Mouse (Mus musculus): ENCODE data around the gene Ccdc84.
"Not testable (repeated sequence)": the region's sequence is repeated elsewhere in the genome, so short reads cannot be mapped to it uniquely, and the experiment has no call there.

The Ccdc84 gene

GRCm38 (mm10) chr9:44408693-44409092, 9.7 kb downstream of the Ccdc84 start:
- DNase-seq (ENCODE audit: extremely low read depth, low read depth): not testable (repeated sequence)

GRCm38 (mm10) chr9:44407752-44408097, 10.6 kb downstream of the Ccdc84 start:
- DNase-seq (ENCODE audit: extremely low read depth, low read depth): no peak

GRCm38 (mm10) chr9:44406906-44407751, 11.2 kb downstream of the Ccdc84 start, which contains the start of the genes Rps25 and Trappc4:
TSS of gene Rps25 (plus strand) at chr9:44407139.
TSS of gene Trappc4 (minus strand) at chr9:44407600.
- DNase-seq (ENCODE audit: extremely low read depth, low read depth): peak; percentile 81

- no peak for DNase-seq (ENCODE audit: extremely low read depth, low read depth)
These were observed 13.4 kb downstream of the Ccdc84 start for GRCm38 (mm10) chr9:44405011-44405410.

GRCm38 (mm10) chr9:44401081-44401480, 17.3 kb downstream of the Ccdc84 start:
- no peak for DNase-seq (ENCODE audit: extremely low read depth, low read depth)

- no peak for DNase-seq (ENCODE audit: extremely low read depth, low read depth)
These were observed 18.6 kb downstream of the Ccdc84 start for GRCm38 (mm10) chr9:44399795-44400114.

- DNase-seq (ENCODE audit: extremely low read depth, low read depth): no peak
These were observed 19.1 kb downstream of the Ccdc84 start for GRCm38 (mm10) chr9:44399114-44399794.

GRCm38 (mm10) chr9:44398551-44398950, 19.8 kb downstream of the Ccdc84 start:
- no peak for DNase-seq (ENCODE audit: extremely low read depth, low read depth)

GRCm38 (mm10) chr9:44398087-44398486, 20.3 kb downstream of the Ccdc84 start:
- DNase-seq (ENCODE audit: extremely low read depth, low read depth): no peak

- DNase-seq (ENCODE audit: extremely low read depth, low read depth): peak; percentile 98
These were observed 21.5 kb downstream of the Ccdc84 start, which contains the start of gene Slc37a4 for GRCm38 (mm10) chr9:44396684-44397411. TSS of gene Slc37a4 (plus strand) at chr9:44396852.

GRCm38 (mm10) chr9:44391466-44391865, 26.9 kb downstream of the Ccdc84 start:
- DNase-seq (ENCODE audit: extremely low read depth, low read depth): peak; percentile 18

GRCm38 (mm10) chr9:44389273-44389672, 29.1 kb downstream of the Ccdc84 start:
- DNase-seq (ENCODE audit: extremely low read depth, low read depth): peak; percentile 17

GRCm38 (mm10) chr9:44387221-44387620, 31.1 kb downstream of the Ccdc84 start:
- no peak for DNase-seq (ENCODE audit: extremely low read depth, low read depth)

- no peak for DNase-seq (ENCODE audit: extremely low read depth, low read depth)
These were observed 33.8 kb downstream of the Ccdc84 start for GRCm38 (mm10) chr9:44384596-44384995.

GRCm38 (mm10) chr9:44379862-44380261, 38.5 kb downstream of the Ccdc84 start:
- DNase-seq (ENCODE audit: extremely low read depth, low read depth): peak; percentile 8

GRCm38 (mm10) chr9:44379054-44379834, 39.1 kb downstream of the Ccdc84 start, which contains the start of gene Hyou1:
TSS of gene Hyou1 (plus strand) at chr9:44379490.
- DNase-seq (ENCODE audit: extremely low read depth, low read depth): peak; percentile 89

- peak; percentile 21 for DNase-seq (ENCODE audit: extremely low read depth, low read depth)
These were observed 40.1 kb downstream of the Ccdc84 start for GRCm38 (mm10) chr9:44378153-44378730.

GRCm38 (mm10) chr9:44377335-44377734, 41.0 kb downstream of the Ccdc84 start:
- DNase-seq (ENCODE audit: extremely low read depth, low read depth): peak; percentile 7

GRCm38 (mm10) chr9:44376141-44376540, 42.2 kb downstream of the Ccdc84 start:
- no peak for DNase-seq (ENCODE audit: extremely low read depth, low read depth)

GRCm38 (mm10) chr9:44373386-44373785, 45.0 kb downstream of the Ccdc84 start:
- no peak for DNase-seq (ENCODE audit: extremely low read depth, low read depth)

GRCm38 (mm10) chr9:44364480-44364879, 53.9 kb downstream of the Ccdc84 start:
- DNase-seq (ENCODE audit: extremely low read depth, low read depth): no peak
